Mouse (Mus musculus): Measurements from ENCODE around the gene Fam71f1.

The Fam71f1 gene

GRCm38 (mm10) chr6:29318879-29319278 lies at the start of gene Fam71f1:
TSS of gene Fam71f1 (plus strand) at chr6:29319140.
- DNase-seq (ENCODE audit: low spot score in 2 of 2), result no peak

GRCm38 (mm10) chr6:29270961-29271360 lies 48.0 kb upstream of the Fam71f1 start:
- DNase-seq (ENCODE audit: low spot score in 2 of 2), result peak; percentile 26 to 33

GRCm38 (mm10) chr6:29272312-29273072 lies 46.4 kb upstream of the Fam71f1 start, which contains the start of gene Hilpda:
TSS of gene Hilpda (plus strand) at chr6:29272488.
- DNase-seq (ENCODE audit: low spot score in 2 of 2), result peak; percentile 95 to 96

- DNase-seq (ENCODE audit: low spot score in 2 of 2), result no peak
Measured at GRCm38 (mm10) chr6:29276746-29277145, 42.2 kb upstream of the Fam71f1 start.

GRCm38 (mm10) chr6:29278513-29279267 lies 40.2 kb upstream of the Fam71f1 start:
- peak; percentile 13 to 27 for DNase-seq (ENCODE audit: low spot score in 2 of 2)

- no peak for DNase-seq (ENCODE audit: low spot score in 2 of 2)
Measured at GRCm38 (mm10) chr6:29279293-29279692, 39.6 kb upstream of the Fam71f1 start, which contains the start of gene Fam71f2. TSS of gene Fam71f2 (plus strand) at chr6:29279593.

- DNase-seq (ENCODE audit: low spot score in 2 of 2), result no peak
Measured at GRCm38 (mm10) chr6:29280671-29281070, 38.3 kb upstream of the Fam71f1 start.

- no peak for DNase-seq (ENCODE audit: low spot score in 2 of 2)
Measured at GRCm38 (mm10) chr6:29286870-29287269, 32.1 kb upstream of the Fam71f1 start.

- no peak for DNase-seq (ENCODE audit: low spot score in 2 of 2)
Measured at GRCm38 (mm10) chr6:29287481-29287880, 31.5 kb upstream of the Fam71f1 start.

GRCm38 (mm10) chr6:29287944-29288343 lies 31.0 kb upstream of the Fam71f1 start:
- DNase-seq (ENCODE audit: low spot score in 2 of 2), result no peak

GRCm38 (mm10) chr6:29288651-29289050 lies 30.3 kb upstream of the Fam71f1 start:
- DNase-seq (ENCODE audit: low spot score in 2 of 2), result no peak

GRCm38 (mm10) chr6:29299112-29299511 lies 19.8 kb upstream of the Fam71f1 start:
- no peak for DNase-seq (ENCODE audit: low spot score in 2 of 2)

- no peak for DNase-seq (ENCODE audit: low spot score in 2 of 2)
Measured at GRCm38 (mm10) chr6:29303251-29303650, 15.7 kb upstream of the Fam71f1 start.

GRCm38 (mm10) chr6:29303726-29304125 lies 15.2 kb upstream of the Fam71f1 start:
- no peak for DNase-seq (ENCODE audit: low spot score in 2 of 2)

GRCm38 (mm10) chr6:29305462-29305861 lies 13.5 kb upstream of the Fam71f1 start:
- no peak for DNase-seq (ENCODE audit: low spot score in 2 of 2)

GRCm38 (mm10) chr6:29308846-29309605 lies 9.9 kb upstream of the Fam71f1 start:
- DNase-seq (ENCODE audit: low spot score in 2 of 2), result no peak

- no peak for DNase-seq (ENCODE audit: low spot score in 2 of 2)
Measured at GRCm38 (mm10) chr6:29313690-29314202, 5.2 kb upstream of the Fam71f1 start.

- no peak for DNase-seq (ENCODE audit: low spot score in 2 of 2)
Measured at GRCm38 (mm10) chr6:29317286-29317685, 1.7 kb upstream of the Fam71f1 start.

GRCm38 (mm10) chr6:29317941-29318340 lies 999 bp upstream of the Fam71f1 start:
- DNase-seq (ENCODE audit: low spot score in 2 of 2), result no peak

GRCm38 (mm10) chr6:29321586-29321985 lies 2.6 kb downstream of the Fam71f1 start:
- no peak for DNase-seq (ENCODE audit: low spot score in 2 of 2)

GRCm38 (mm10) chr6:29322147-29322546 lies 3.2 kb downstream of the Fam71f1 start:
- DNase-seq (ENCODE audit: low spot score in 2 of 2), result no peak

GRCm38 (mm10) chr6:29322735-29323134 lies 3.8 kb downstream of the Fam71f1 start:
- no peak for DNase-seq (ENCODE audit: low spot score in 2 of 2)

Data from natural killer cell, adult 2 months (primary cell).